Mouse (Mus musculus) liver, adult 2 months (tissue): Measurements from ENCODE around the gene Igfbp5.

Source experiments
- CTCF ChIP-seq: fragments of 200-500 bp; IDR thresholded peaks from 2 replicates; pipeline ENCODE4 v1.5.1; 2011; ENCODE audit warnings: low read depth, low read length, control low read depth
- POLR2A ChIP-seq: fragments of 200-500 bp; IDR thresholded peaks from 2 replicates; pipeline ENCODE4 v1.6.1; 2011; ENCODE audit warnings: low read length, control low read depth; ENCODE audit not compliant: insufficient read depth; ENCODE audit errors: extremely low read depth

DNA sequence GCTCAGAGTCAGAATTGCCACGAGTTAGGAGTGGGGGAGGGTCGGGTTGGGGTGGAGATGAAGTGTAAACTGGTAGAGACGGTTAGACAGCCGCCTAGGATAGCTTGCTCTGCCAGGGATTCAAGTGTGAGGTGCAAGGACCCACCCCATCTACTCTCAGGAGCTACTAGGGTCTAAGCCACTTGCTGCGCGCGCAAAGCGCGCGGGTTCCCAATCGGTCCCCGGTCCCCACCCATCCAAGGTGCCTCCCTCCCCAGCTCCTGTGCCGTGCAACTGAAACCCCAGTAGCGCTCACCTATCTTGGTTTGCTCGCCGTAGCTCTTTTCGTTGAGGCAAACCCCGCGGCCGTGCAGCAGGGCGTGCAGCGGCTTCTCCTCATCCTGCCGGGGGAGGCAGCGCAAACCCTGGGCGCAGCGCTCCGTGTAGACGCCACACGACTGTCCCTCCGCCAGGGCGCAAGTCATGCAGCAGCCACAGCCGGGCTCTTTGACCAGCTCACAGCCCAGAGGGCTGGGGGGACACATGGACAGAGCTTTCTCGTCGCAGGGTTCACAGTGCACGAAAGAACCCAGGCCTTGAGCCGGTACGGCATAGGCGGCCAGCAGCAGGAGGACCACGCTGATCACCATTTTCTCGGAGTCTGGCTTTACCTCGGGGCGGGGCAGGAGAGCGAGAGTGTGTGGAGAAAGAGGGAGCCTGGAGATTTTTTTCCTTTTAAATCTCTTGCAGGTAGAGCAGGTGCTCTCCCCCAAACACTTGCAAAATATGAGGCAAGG lies 985 bp downstream of the Igfbp5 start:
- TF ChIP-seq CTCF: no peak
- TF ChIP-seq POLR2A: no peak
